Mouse (Mus musculus): ENCODE measurements at regions not wholly inside any gene's neighbourhood (a gene's known extent, or its start where the extent isn't known, plus 50 kb on each side); places are given as distances from the start of the nearest gene placed in this dataset.
A peak's percentile ranks its signal among the peaks of the same experiment; 100 is the strongest.
"Not testable (repeated sequence)": the region's sequence is repeated elsewhere in the genome, so short reads cannot be mapped to it uniquely, and the experiment has no call there.

GRCm38 (mm10) chr6:64948839-64949238 is 93.5 kb upstream of the Smarcad1 start:
- DNase-seq (ENCODE audit: low read depth, low spot score) = peak; percentile 38

DNA sequence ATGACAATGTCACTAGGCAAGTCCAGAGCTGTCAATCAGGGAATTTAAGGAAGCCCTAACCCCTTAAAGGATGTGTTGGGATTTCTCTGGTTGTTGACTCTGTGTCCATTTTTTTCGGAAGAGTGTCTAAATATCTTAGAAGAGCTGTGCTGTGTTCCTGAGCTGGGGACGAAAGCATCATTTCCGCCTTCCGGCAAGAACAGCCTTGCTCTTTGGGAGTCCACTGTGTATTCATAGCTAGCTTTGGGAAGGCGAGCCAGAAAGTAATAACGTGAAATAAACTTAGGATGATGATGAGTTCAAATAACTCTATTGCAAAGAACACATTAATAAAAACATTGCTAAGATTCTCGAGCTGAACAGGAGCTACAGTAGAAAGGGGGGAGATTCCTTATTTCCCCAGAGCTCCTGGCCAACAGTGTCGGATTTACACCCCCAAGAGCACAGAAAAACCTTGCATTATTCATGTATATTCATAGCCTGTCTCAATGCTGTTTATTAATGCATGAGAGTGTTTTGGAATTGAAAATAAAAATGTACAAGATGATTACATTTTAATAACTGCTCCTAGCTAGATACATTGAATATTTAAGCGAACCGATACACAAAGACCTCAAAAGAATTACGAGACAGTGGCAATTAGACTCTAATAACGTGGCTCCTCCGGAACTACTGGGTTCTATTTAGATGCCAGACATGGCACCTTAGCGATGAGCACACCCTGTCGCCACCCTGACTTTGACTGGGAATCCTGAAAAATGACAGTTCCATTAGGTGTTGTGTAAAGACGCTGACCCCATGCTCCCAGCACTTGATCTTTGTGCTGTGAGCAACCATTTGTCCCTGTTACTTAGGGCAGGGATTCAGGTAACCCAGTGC is 80.5 kb upstream of the Smarcad1 start:
- DNase-seq (ENCODE audit: low read depth, low spot score) = no peak

- DNase-seq (ENCODE audit: low read depth, low spot score) = no peak
Measured at GRCm38 (mm10) chr6:64962612-64963011, 79.8 kb upstream of the Smarcad1 start.

DNA sequence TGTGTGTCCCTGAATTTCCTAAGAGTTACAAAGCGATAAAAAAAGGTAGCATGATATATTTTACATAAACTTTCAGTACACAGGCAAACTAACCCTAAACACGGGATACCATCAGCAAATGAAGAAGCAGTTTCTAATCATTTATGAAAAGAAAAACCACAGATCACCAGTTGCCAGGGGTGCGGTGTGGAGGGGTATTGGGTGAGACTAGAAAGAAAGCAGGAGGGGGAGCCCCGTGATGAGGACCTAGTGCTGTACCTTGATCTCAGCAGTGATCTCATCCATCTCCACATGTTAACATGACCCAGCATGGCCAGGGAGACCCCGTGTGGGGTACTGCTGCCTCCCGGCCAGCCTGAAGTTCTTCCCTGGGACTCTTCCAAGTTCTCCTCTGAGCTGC is 77.7 kb upstream of the Smarcad1 start:
- DNase-seq (ENCODE audit: low read depth, low spot score) = no peak

DNA sequence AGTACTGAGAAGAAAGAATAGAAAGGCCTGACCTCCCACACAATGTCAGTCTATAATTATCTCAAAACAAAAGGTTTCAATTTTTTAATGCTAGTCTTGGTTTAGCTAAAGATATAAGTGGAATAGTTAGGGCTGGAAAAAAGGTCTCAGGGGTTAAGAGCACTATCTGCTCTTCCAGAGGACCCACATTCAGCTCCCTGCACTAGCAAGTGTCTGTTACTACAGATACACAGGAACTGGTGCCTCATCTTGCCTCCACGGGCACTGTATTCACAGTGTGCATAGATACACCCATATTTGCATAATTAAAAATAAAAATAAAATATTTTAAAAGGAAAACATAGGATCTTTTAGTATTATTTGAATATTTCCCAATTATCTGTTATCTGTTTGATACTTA is 77.2 kb upstream of the Smarcad1 start:
- DNase-seq (ENCODE audit: low read depth, low spot score) = no peak

DNA sequence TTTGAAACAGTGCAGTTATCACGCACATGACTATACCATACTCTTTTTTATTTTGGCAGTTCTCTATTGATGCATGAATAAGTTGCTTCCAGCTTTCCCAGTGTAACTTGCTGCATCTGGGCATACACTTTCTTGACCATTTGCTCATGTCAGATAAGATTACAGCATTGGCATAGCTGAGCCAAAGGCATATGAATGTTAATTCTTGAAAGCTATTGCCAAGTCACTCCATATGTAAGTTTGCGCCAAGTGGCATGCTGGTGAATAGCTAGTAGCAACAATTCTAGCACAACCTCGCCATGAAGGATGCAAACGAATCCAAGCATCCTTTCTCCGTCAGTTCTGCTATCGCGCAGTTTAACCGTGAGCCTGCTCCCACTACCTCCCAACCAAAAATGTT is 72.2 kb upstream of the Smarcad1 start:
- DNase-seq (ENCODE audit: low read depth, low spot score) = no peak

- DNase-seq (ENCODE audit: low read depth, low spot score) = peak; percentile 90
Measured at GRCm38 (mm10) chr6:64973968-64974367, 68.4 kb upstream of the Smarcad1 start.

DNA sequence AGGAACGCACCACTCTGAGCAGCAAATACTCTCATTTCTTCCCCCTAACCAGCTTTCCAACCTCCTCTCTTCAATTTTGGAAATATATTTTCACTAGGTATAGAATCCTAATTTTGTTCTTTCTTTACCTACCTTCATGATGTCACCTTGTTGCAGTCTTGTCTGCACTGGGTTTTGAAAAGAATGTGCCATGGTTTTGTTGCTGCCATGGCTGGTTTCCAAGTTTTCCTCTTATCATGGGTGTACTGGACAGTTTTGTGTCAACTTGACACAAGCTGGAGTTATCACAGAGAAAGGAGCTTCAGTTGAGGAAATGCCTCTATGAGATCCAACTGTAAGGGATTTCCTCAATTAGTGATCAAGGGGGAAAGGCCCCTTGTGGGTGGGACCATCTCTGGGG is 67.9 kb upstream of the Smarcad1 start:
- not testable (repeated sequence) for DNase-seq (ENCODE audit: low read depth, low spot score)

GRCm38 (mm10) chr6:64982132-64982531 is 60.3 kb upstream of the Smarcad1 start:
- DNase-seq (ENCODE audit: low read depth, low spot score) = no peak

Measured in R1 (cell line).